Mouse (Mus musculus) embryonic fibroblast, embryonic 13.5 days (primary cell): ENCODE results near the gene Dpp8.

Experiments
- CTCF ChIP-seq: IDR thresholded peaks from 2 replicates; pipeline ENCODE4 v1.5.1; 2011; ENCODE audit warnings: mild to moderate bottlenecking, control low read depth, low read length, moderate library complexity, borderline replicate concordance; ENCODE audit not compliant: insufficient read depth
- POLR2A ChIP-seq: IDR thresholded peaks from 2 replicates; pipeline ENCODE4 v1.6.1; 2011; ENCODE audit warnings: low read depth, mild to moderate bottlenecking, control low read depth, low read length, moderate library complexity

- TF ChIP-seq CTCF, result peak; percentile 71
- no peak for TF ChIP-seq POLR2A
These were observed 91.4 kb downstream of the Dpp8 start for GRCm38 (mm10) chr9:65123552-65124168.
